Mouse (Mus musculus) thymus, postnatal 10 days (tissue): ENCODE results near the gene Clcn7.
A peak's percentile ranks its signal among the peaks of the same experiment; 100 is the strongest.

Source experiments
- DNase-seq, 2 experiments: peaks; one replicate each; pipeline ENCODE4 v3.0.0; 2021; ENCODE audit warnings: low spot score in 2 of 2

Gene Clcn7

GRCm38 (mm10) chr17:25127079-25127478 is 6.1 kb upstream of the Clcn7 start:
- no peak for DNase-seq

- DNase-seq = no peak
These were observed 5.5 kb upstream of the Clcn7 start for GRCm38 (mm10) chr17:25127681-25128080.

- DNase-seq = no peak
These were observed 3.1 kb upstream of the Clcn7 start for GRCm38 (mm10) chr17:25130060-25130459.

GRCm38 (mm10) chr17:25135622-25136021 is 2.4 kb downstream of the Clcn7 start:
- no peak for DNase-seq

- DNase-seq = no peak
These were observed 5.6 kb downstream of the Clcn7 start for GRCm38 (mm10) chr17:25138803-25139202.

- no peak for DNase-seq
These were observed 6.8 kb downstream of the Clcn7 start for GRCm38 (mm10) chr17:25139960-25140359.

- no peak for DNase-seq
These were observed 29.0 kb downstream of the Clcn7 start, which contains the start of gene Ccdc154 for GRCm38 (mm10) chr17:25162161-25162560. Gene Ccdc154, plus strand, starts transcription at chr17:25162461.

- DNase-seq = no peak
These were observed 30.2 kb downstream of the Clcn7 start for GRCm38 (mm10) chr17:25163387-25163786.

GRCm38 (mm10) chr17:25164770-25165169 is 31.6 kb downstream of the Clcn7 start:
- DNase-seq = no peak

GRCm38 (mm10) chr17:25165970-25166671 is 32.9 kb downstream of the Clcn7 start:
- no peak for DNase-seq

- DNase-seq = no peak
These were observed 36.5 kb downstream of the Clcn7 start for GRCm38 (mm10) chr17:25169706-25170105.

- DNase-seq = no peak
These were observed 39.4 kb downstream of the Clcn7 start for GRCm38 (mm10) chr17:25172558-25172957.

GRCm38 (mm10) chr17:25175411-25175810 is 42.2 kb downstream of the Clcn7 start, which contains the start of gene Gm38655:
Gene Gm38655, minus strand, starts transcription at chr17:25175471.
- no peak for DNase-seq

GRCm38 (mm10) chr17:25183232-25183631 is 50.0 kb downstream of the Clcn7 start:
- peak in 1 of 2 experiments; percentile 10 for DNase-seq

GRCm38 (mm10) chr17:25184129-25184691 is 51.0 kb downstream of the Clcn7 start, which contains the start of gene BC003965:
Gene BC003965, plus strand, starts transcription at chr17:25184554.
- peak; percentile 93 to 96 for DNase-seq

- no peak for DNase-seq
These were observed 51.8 kb downstream of the Clcn7 start for GRCm38 (mm10) chr17:25184961-25185360.

GRCm38 (mm10) chr17:25187784-25188149 is 54.6 kb downstream of the Clcn7 start:
- DNase-seq = no peak

GRCm38 (mm10) chr17:25188150-25189031 is 55.2 kb downstream of the Clcn7 start, which contains the start of gene Unkl:
Gene Unkl, plus strand, starts transcription at chr17:25188397.
- peak; percentile 70 to 86 for DNase-seq

GRCm38 (mm10) chr17:25189091-25189490 is 55.9 kb downstream of the Clcn7 start:
- peak in 1 of 2 experiments; percentile 9 for DNase-seq

GRCm38 (mm10) chr17:25202401-25202800 is 69.2 kb downstream of the Clcn7 start:
- no peak for DNase-seq

- no peak for DNase-seq
These were observed 76.8 kb downstream of the Clcn7 start for GRCm38 (mm10) chr17:25210006-25210405.
